Mouse (Mus musculus): ENCODE results near the gene Arhgef18. TPM values are rescaled to one million over a fixed set of nuclear protein-coding genes. Genes with fewer than 3 reads are reported as not detected.

The Arhgef18 gene
- 31.0 and 42.0 TPM in 2 replicates for total RNA-seq (2021)
- long read RNA-seq, experiment 1, full-length matches to known transcripts: 6 of 14 reads
- long read RNA-seq, experiment 1, partial matches to known transcripts: 4 of 14 reads
- long read RNA-seq, experiment 1, other reads (novel, unspliced or antisense): 4 of 14 reads
- long read RNA-seq, experiment 2, full-length matches to known transcripts: 11 of 20 reads
- long read RNA-seq, experiment 2, partial matches to known transcripts: 3 of 20 reads
- long read RNA-seq, experiment 2, other reads (novel, unspliced or antisense): 6 of 20 reads

- peak; percentile 94 for DNase-seq
Measured at GRCm38 (mm10) chr8:3392771-3393710, at the start of gene Arhgef18. TSS of gene Arhgef18 (plus strand) at chr8:3393006.

- DNase-seq: no peak
Measured at GRCm38 (mm10) chr8:3345337-3345736, 47.5 kb upstream of the Arhgef18 start.

- DNase-seq: no peak
Measured at GRCm38 (mm10) chr8:3346691-3347413, 46.0 kb upstream of the Arhgef18 start.

GRCm38 (mm10) chr8:3348142-3348823, 44.5 kb upstream of the Arhgef18 start:
- DNase-seq: peak; percentile 26

- no peak for DNase-seq
Measured at GRCm38 (mm10) chr8:3350747-3351146, 42.1 kb upstream of the Arhgef18 start.

- no peak for DNase-seq
Measured at GRCm38 (mm10) chr8:3352715-3353114, 40.1 kb upstream of the Arhgef18 start.

GRCm38 (mm10) chr8:3353189-3353810, 39.5 kb upstream of the Arhgef18 start, which contains the start of gene A430078G23Rik:
TSS of gene A430078G23Rik (plus strand) at chr8:3353415.
- DNase-seq: no peak

GRCm38 (mm10) chr8:3353811-3354442, 38.9 kb upstream of the Arhgef18 start:
- no peak for DNase-seq

GRCm38 (mm10) chr8:3354443-3354812, 38.4 kb upstream of the Arhgef18 start:
- DNase-seq: no peak

GRCm38 (mm10) chr8:3355586-3355985, 37.2 kb upstream of the Arhgef18 start:
- DNase-seq: no peak

- peak; percentile 92 for DNase-seq
Measured at GRCm38 (mm10) chr8:3358060-3358459, 34.7 kb upstream of the Arhgef18 start.

GRCm38 (mm10) chr8:3367086-3367485, 25.7 kb upstream of the Arhgef18 start:
- peak; percentile 52 for DNase-seq

GRCm38 (mm10) chr8:3368091-3368490, 24.7 kb upstream of the Arhgef18 start:
- DNase-seq: no peak

GRCm38 (mm10) chr8:3375748-3376147, 17.1 kb upstream of the Arhgef18 start:
- no peak for DNase-seq

GRCm38 (mm10) chr8:3376641-3377274, 16.0 kb upstream of the Arhgef18 start:
- DNase-seq: peak; percentile 47

GRCm38 (mm10) chr8:3387286-3387685, 5.5 kb upstream of the Arhgef18 start:
- DNase-seq: peak; percentile 84

- no peak for DNase-seq
Measured at GRCm38 (mm10) chr8:3388591-3389338, 4.0 kb upstream of the Arhgef18 start.

- DNase-seq: no peak
Measured at GRCm38 (mm10) chr8:3389506-3389905, 3.3 kb upstream of the Arhgef18 start.

- no peak for DNase-seq
Measured at GRCm38 (mm10) chr8:3392293-3392692, 513 bp upstream of the Arhgef18 start.

GRCm38 (mm10) chr8:3394600-3394999, 1.8 kb downstream of the Arhgef18 start:
- DNase-seq: peak; percentile 51

All from adrenal gland, postnatal 14 days (tissue).